Mouse (Mus musculus): Measurements from ENCODE around the gene B230307C23Rik.
"Not testable (repeated sequence)": the region's sequence is repeated elsewhere in the genome, so short reads cannot be mapped to it uniquely, and the experiment has no call there.

The B230307C23Rik gene

DNA sequence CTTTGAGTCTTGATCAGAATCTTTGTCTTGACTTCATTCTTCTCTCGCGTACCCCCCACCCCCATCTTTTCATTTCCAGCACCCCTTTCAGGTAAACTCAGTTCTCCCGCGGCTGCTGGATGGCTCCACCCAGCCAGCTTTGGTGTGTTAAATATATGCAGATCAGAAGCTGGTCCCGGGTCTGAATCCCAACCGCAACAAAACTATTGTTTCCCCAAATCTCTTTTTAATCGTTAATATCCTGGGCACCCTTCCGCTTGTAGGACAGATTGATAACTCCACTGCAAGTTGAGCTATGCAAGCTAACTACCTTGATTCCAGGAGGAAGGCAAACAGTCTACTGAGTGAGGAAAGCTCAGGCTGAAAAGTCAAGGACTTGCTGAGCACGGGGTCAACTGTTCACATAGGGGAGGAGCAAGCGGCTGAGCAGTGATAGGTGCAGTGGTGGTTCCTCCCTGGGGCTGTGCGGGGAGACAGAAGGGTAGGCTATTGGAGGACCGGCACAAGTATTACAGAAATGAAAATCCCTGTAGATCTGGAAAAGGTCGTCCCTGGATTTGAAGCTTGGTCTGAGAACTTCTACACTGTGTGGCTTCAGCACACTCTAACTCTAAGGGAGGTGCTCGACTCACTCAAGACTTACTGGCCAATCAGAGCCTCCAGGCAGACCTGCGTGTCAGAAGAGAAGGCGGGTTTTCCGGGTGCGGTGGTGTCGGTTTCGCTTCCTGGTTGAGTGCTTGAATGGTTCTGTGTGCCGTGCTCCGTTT lies at the start of gene B230307C23Rik:
Gene B230307C23Rik, plus strand, starts transcription at position 700 of the 767 bp plus-strand sequence.
- peak; percentile 83 for DNase-seq (ENCODE audit: low read depth)

DNA sequence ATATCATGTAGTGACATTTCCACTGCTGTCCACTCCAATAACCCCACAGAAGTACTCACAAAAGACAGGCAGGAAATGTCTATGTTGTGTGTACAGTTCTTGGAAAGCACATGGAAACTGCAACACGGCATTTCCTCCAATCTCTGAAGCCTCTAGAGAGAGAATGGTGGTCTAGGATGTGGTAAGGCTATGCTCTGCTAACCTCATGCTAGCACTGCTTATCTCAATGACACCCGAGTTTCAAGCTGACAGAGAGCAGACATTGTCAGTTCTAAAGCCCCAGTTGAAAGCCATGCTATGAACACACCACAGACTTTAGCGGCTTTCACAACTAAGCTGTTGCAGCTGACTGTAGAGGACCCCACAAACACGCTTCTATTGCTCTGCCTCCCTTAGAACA lies 48.3 kb upstream of the B230307C23Rik start:
- DNase-seq (ENCODE audit: low read depth): no peak

DNA sequence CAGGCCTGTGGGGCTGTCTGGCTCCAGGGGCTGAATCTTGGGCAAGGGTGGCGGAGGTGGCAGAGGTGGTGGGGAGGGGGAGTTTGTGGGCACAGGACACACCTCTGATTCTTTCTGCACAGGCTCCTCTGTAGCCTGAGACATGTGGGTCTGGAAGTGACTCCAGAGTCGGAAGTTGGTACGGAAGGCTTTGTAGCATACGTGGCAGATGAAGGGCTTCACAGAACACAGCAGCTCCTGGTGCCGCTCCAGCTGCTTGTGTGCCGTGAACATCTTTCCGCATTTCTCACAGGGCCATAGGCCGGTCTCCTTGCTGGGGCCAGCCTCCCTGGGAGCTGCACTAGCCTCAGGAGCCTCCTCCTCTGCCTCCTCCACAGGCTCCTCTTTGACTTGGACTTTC lies 47.1 kb upstream of the B230307C23Rik start:
- DNase-seq (ENCODE audit: low read depth): no peak

DNA sequence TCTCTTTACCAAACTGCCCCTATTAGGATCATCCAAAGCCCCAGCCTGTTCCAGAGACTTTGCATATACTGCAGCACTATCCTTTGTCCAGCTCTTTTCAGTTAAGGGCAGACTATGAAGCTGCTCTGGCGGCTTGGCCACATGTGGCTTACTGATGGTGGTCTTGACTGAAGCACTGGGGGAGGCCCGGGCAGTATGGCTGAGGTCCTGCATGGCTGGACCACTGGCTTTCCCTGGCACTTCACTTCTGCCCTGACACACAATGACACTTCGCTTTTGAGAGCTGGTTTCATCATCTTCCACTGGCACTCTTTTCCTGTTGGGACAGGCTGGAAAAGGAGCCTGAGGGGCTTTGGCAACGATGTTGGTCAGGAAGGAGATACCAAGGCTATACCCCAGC lies 44.7 kb upstream of the B230307C23Rik start:
- no peak for DNase-seq (ENCODE audit: low read depth)

DNA sequence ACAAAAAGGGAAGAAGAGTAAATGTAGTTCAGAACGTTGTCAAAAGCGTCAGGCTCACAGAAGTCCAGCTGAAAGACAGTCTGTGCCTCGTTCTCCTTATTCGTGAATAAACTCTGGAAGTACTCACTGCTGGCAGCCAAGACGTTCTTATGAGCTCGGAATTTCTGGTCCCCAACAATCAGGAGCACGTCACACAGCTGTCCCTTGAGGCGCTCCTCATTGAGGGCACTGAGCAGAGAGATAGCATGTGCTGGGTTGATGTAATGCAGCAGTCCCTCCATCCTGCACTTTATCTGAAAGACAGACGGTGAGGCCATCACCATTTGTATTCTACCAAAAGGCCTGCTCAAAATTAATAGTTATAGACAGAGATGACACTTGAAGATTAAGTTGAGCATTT lies 44.3 kb upstream of the B230307C23Rik start:
- no peak for DNase-seq (ENCODE audit: low read depth)

DNA sequence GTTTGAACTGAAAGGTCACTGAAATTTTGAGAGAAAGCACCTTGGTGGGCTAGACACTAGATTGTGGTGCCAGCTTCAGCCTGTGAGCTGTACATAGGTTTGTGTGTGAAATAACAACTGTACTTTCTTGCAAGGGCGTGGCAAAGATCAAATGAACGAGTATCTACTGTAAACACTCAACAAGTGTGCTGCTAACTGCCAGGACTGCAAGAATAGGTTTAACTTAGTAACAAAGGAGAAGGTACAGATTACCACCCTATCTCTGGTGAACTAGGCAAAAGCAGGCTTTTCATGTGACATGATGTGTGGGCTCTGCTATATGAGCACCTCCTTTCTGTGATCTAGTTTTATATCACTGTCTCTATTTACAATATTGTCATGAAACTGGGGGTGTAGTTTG lies 43.8 kb upstream of the B230307C23Rik start:
- no peak for DNase-seq (ENCODE audit: low read depth)

DNA sequence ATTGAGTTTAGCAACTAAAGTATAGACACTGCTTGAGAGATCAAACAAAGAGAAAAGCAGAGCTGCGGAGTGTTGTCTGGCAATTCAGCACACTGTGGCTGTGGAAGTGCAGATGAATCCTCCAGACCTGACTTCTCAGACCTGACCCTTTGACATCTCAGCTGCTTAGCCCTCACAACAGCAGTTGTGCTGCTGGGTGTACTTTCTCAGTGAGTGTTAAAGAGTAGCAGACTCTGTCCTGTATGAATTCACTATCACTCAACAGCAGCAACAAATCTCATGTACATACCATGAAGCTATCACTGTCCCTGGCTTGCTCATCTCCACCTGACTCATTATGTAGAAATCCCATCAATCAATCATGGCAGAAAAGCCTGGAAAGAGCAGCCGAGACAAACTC lies 41.1 kb upstream of the B230307C23Rik start:
- DNase-seq (ENCODE audit: low read depth): no peak

DNA sequence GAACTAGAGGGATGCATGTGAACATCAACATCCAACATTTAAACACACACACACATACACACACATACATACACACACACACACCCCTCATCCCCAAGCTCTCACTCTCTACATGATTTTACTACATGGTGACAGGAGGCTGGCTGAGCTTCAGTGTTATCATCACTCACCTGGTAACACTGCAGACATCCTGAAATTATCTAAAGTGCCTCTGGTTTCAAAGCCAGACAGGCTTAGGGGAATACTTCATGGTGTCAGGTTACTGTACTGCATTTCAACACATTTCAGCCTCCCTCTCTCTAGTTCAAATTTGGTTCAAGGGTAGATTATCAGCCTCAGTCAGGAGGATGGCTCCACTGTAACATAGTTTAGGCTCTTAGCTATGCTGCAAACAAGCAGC lies 39.5 kb upstream of the B230307C23Rik start:
- DNase-seq (ENCODE audit: low read depth): no peak

DNA sequence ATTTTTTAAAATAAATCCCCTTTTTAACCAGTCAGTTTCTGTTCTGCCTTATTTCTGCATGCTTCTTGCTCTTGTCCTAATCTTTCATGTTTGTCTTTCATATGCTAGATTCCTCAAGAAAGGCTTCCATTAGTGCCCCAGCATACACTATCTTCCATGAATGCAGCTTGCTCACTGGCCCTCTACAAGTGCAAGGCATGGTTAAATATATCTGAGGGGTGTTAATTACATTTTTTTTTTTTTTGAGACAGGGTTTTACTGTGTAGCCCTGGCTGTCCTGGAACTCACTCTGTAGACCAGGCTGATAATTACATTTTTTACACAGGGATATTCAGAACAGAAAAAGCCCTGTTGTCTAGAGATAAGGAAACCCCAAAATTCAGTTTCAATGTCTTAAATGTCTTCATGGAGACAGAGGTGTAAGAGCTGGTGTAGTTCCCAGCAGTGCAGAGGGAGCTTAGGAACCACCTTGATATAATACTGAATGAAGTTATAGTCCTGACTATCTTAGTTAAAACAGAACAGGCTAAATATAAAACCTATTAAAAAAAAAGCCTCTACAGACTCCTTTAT lies 38.6 kb upstream of the B230307C23Rik start:
- DNase-seq (ENCODE audit: low read depth): no peak

DNA sequence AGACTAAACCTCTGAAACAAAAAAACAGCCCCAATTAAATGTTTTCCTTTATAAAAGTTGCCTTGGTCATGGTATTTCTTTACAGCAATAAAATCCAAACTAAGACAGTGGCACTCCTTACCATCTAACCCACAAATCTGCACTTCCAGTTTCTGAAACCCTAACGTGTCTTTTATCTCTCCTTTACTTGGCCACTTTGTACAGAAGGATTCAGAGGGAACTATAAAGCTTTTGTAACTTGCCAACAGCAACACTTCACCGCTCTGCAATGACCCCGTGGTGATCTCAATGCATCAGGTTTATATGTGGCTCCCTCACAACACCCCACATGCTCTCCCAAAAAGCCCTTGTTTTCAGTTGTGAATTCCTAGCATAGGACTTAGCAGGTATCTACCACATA lies 36.8 kb upstream of the B230307C23Rik start:
- DNase-seq (ENCODE audit: low read depth): no peak

DNA sequence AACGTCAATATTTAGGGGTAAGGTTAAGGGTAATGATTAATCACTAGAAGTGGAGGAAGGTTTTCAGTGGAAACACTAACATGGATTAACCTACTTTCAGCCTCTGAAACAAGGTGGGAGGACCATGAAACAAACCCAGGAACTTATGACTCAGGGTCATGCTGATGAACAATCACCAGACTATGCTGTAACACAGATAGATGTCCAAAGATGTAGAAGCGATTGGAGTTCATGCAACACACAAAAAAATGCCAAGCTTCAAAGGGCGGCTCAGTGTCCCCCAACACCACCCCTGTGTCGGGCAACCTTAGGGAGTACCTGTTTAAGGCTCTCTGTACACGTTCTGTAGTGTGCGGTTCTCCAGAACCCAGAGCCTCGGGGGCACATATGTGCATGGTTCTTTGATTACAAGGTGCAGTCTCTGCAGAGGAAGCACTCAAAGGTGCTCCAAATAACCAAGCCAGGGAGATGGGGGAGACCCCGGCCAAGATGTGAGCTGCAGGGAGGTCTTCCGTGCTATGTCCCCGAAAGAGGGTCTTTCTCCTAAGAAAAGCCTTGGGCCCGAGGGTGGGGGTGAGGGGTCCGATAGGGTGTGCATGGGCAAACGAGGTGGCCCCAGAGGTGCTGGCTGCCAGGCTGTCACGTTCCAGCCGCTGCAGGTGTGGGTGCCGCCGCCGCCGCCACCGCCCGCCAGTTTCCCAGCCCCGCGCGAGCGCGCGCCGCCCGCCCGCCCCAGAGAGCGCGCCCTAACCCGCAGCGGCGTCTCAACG lies 35.5 kb upstream of the B230307C23Rik start:
- no peak for DNase-seq (ENCODE audit: low read depth)

DNA sequence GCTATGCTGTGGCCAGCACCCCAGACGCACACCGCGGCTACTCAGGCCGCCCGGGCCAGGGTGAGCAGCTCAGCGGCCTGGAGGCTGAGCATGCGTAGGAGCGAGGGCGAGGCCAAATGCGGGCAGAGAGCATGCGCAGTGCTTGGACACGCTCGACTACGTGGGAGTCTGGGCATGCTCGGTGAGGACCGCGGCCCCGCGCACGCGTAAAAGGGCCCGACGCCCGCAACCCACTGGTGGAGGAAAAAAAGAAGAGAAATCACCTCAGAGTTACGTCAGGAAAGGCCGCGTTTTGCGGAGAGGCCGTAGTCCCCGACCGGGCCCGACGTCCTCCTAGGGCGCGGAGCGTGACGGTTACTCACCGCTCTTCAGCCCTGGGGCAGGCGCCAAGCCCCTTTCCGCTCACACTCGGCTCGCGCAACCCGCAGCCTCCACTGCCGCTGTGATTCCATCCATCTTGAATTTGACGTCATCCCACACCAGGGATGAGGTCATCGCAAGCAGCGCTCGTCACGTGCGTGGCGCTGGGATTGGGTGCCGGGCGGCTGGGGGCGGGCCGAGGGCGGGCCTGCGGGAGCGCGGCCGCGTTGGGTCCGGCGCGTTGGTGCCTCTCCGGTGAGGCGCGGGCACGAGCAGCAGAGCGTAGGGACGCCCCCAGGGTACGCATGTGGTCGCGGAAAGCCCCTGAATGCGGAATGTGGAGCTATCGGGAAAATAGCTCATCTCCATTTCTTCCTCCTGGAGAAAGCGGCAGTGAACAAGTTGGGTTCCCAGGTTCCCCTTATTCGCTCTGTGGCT lies 34.8 kb upstream of the B230307C23Rik start, which contains the start of the genes C2cd2 and Zbtb21:
Gene C2cd2, minus strand, starts transcription at position 448 of the 798 bp plus-strand sequence.
Gene Zbtb21, minus strand, starts transcription at position 472 of the 798 bp plus-strand sequence.
- peak; percentile 90 for DNase-seq (ENCODE audit: low read depth)

DNA sequence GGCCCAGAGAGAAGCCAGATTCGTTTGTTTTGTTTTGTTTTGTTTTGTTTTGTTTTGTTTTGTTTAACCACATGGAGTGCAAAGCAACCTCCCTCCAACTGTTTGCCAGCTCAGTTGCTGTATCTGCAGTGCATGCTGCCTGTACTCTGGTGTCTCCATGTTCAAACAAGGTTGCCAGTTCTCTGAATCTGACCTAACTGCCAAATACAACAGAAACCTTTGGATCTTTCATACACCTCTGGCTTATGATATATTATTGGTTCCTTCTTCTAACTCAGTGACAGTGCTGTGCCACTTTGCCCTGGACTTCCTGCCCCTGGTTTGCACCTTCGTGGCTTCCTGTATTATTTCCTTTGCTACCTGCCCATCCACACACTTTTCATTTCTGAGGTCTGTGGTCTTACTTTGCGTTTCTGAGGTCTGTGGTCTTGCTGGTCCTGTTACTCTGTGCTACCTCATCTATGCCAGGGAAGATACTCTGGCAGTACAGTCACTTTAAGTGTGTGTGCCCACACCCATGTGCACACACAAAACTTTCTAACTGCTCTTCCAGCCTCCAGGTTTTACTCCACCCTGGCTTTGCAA lies 33.1 kb upstream of the B230307C23Rik start:
- DNase-seq (ENCODE audit: low read depth): no peak

DNA sequence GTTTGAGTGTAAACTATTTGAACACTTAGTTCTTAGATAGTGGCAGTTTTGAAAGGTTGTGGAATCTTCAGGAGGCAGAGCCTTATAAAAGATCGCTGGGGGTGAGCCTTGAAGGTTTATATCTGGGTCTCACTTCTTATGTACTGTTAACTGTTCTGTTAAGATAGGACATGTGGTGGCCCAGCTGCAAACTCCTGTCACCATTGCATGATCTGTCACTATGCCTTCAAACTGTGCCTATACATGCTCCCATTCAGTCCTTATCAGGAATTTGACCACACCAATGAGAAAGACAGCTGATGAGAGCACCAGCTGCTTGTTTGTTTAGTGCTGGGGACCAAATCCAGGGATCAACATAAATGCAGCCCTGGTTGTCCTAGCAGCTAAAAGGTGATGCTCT lies 19.8 kb upstream of the B230307C23Rik start:
- no peak for DNase-seq (ENCODE audit: low read depth)

DNA sequence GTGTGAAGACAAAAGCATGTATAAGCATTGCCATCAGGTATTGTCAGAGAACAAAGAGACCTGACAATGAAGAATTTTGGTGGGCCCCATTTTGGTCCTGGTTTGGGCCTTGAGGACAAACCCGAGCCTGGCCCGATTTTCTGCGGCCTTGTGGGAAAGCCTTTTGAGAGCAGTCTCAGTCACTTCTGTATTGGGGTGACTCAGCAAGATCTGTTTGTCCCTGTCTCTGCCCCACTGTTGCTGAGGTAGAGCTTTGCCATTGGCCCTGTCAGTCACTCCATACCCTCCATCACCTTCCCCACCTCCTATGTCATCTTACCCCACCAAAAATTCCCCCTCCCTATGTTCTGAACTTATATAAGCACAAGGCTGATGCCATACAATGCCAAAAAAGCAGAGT lies 19.4 kb upstream of the B230307C23Rik start:
- DNase-seq (ENCODE audit: low read depth): no peak

DNA sequence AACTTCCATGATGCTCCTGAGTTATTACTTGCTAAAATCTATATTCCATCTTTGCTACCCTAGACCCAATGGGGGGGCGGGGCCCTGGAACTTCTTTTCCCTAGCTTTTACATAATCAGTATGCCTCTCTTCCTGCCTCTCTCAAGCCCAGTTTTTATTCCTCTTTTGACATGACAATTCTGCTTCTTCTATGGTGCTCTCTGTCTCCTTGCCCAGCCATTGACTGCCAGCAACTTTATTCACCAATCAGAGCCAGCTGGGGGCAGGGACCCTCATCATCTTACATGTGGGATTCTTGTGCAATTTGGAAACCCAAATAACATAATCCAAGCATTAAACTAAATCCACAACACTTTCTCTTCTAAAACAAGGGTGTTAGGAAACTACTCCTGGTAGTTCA lies 15.8 kb upstream of the B230307C23Rik start:
- no peak for DNase-seq (ENCODE audit: low read depth)

DNA sequence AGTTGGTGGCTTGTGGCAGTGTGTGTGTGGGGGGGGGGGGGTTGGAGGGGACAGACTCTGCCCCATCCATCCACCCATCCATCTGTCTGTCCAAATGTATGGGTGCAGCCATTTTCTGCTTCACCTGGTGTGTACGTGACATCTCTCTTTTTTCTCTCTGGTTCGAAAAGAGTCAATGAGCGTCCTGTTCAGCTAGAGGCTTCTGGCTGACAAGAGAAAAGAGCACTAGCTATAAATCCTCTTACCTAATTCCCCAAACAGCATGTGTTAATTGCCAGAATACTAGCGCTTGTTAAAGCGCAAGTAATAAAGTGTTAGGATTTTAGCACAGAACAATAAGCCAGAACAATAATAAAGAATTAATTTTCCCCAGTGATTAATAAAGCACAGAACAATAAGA lies 12.5 kb upstream of the B230307C23Rik start:
- no peak for DNase-seq (ENCODE audit: low read depth)

DNA sequence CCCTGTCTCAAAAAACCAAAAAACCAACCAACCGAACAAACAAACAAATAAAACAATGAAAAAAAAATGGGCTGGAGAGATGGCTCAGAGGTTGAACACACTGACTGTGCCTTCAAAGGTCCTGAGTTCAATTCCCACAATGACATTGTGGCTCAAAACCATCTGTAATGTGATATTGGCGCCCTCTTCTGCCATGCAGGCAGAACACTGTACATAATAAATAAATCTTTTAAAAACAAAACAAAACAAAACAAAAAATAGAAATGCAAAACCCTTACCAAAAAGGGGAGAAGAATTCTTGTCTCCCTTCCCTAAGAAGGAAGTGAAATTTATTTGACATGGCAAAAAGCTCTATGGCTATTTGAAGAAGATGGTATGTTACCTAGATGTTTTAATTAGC lies 5.6 kb upstream of the B230307C23Rik start:
- no peak for DNase-seq (ENCODE audit: low read depth)

DNA sequence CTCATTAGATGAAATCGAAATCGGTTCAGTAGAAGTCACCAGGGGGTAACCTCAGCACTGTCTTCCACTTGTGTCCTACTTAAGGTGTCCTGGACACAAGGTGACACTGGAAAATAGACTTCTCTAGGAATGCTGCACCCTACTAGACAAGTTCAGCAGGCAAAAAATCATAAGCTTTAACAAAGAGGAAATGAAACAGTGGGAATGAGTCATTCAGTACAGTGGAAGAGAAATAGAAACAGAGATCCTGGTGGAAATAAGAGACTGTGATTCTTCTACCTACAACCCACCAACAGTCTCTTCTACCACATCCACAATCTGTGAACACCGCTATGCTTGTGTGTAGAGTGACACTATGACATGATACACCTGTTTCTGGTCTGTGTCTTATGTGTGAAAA lies 4.6 kb upstream of the B230307C23Rik start:
- not testable (repeated sequence) for DNase-seq (ENCODE audit: low read depth)

DNA sequence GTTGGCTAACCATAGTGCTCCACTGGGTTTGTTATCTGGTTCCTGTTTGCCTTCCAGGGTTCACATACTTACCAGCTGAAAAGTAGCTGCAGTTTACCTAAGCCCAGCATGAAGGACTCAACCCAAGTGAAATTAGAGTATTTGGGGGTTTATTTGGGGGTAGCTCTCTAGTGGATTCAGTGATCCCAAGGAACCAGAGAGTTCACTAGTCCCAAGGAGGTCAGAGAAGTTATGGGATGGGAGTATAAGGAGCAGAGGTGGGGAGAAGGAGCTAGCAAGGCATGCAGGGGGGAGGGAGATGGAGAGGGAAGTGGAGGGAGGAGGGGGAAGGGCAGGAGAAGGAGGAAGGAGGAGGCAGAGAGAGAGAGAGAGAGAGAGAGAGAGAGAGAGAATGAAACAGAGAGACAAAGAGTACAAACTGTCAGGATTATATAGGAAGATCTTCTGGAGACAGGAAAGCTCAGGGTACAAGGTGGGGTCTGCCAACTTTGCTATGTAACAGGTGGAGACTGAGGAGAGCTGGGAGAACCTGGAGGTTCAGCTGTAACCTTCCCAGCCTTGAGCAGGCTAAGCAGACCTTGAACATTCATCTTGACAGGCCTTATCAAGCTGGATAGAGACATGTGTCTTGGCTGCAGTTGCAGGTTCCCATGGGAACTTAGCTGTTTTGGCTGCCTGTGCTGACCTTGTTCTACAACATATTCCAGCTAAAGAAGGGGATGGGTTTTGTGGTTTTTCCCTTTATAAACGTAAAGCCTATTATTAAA lies 1.1 kb upstream of the B230307C23Rik start:
- DNase-seq (ENCODE audit: low read depth): no peak

DNA sequence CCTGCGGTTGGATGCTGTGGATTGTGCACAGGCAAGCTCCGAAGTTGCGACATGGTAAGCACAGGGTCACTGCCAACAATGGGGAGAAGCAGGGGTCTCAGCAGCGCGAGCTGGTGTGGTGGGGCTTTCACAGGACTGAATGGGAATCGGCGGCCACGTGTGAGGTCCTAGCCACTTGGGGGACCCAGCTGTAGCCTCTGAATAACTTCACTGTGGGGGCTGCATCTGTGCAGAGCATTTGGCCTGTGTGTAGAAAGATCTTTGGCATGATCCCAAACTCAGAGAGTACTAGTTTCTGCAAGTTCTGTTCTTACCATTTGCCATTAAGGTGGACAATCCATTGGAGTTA lies 242 bp downstream of the B230307C23Rik start:
- not testable (repeated sequence) for DNase-seq (ENCODE audit: low read depth)
